Mouse (Mus musculus): Measurements from ENCODE around the gene Epas1. TPM values are rescaled to one million over a fixed set of nuclear protein-coding genes. Genes with fewer than 3 reads are reported as not detected.

Gene Epas1
- total and polyA plus RNA-seq, 3 experiments: not detected

GRCm38 (mm10) chr17:86802351-86802985, 49.0 kb downstream of the Epas1 start:
- H3K79me2 ChIP-seq (ENCODE audit: control insufficient read depth, insufficient read depth, low read length, poor library complexity): no peaks in the 10 kb centered on the region
- H3K27ac ChIP-seq (ENCODE audit: control insufficient read depth, low read depth, low read length): no peak overlapping the region
- TF ChIP-seq RCOR1 (IDR thresholded peaks at IDR 0.05; ENCODE audit: low read depth, low read length) (no peak), MEF2A (IDR thresholded peaks at IDR 0.05; ENCODE audit: extremely low read depth, insufficient replicate concordance, low read depth, low read length, poor library complexity, severe bottlenecking) (no peak), POLR2AphosphoS5 (IDR thresholded peaks at IDR 0.05; ENCODE audit: borderline replicate concordance, low read depth, low read length) (no peak), KAT2A (conservative IDR thresholded peaks at IDR 0.05; ENCODE audit: low read depth, low read length) (no peak), GATA1 (IDR thresholded peaks at IDR 0.05; ENCODE audit: low read depth, low read length) (no peak), USF2 (IDR thresholded peaks at IDR 0.05; ENCODE audit: borderline replicate concordance in 1 of 2, insufficient read depth in 1 of 2, low read depth in 1 of 2, low read length in 2 of 2) (no peak), MAZ (IDR thresholded peaks at IDR 0.05; ENCODE audit: low read depth, low read length) (no peak), EP300 (IDR thresholded peaks at IDR 0.05; ENCODE audit: low read depth in 1 of 2, low read length in 2 of 2) (no peak), JUND (IDR thresholded peaks at IDR 0.05; ENCODE audit: low read depth, low read length) (no peak), POLR2AphosphoS2 (IDR thresholded peaks at IDR 0.05; ENCODE audit: low read length) (no peak), ELF1 (IDR thresholded peaks at IDR 0.05; ENCODE audit: low read depth, low read length) (no peak), MXI1 (IDR thresholded peaks at IDR 0.05; ENCODE audit: low read depth, low read length) (no peak)
- H3K27me3 ChIP-seq (ENCODE audit: control insufficient read depth in 1 of 2, insufficient read depth in 2 of 2, low read length in 2 of 2): peaks cover 0 to 5% of the 10 kb centered on the region in 2 experiments; a peak in 1 of 4 replicates
- no peaks in the 10 kb centered on the region for H3K36me3 ChIP-seq (ENCODE audit: control insufficient read depth in 1 of 2, insufficient read depth in 2 of 2, low read length in 2 of 2)
- no peaks in the 10 kb centered on the region for H3K9me3 ChIP-seq (replicated peaks; ENCODE audit: insufficient read depth, low read length)
- no peaks in the 10 kb centered on the region for H3K4me1 ChIP-seq (ENCODE audit: control insufficient read depth in 1 of 2, insufficient read depth in 2 of 2, low read length in 2 of 2)
- no peak overlapping the region for H3K9ac ChIP-seq (ENCODE audit: control insufficient read depth, low read depth, low read length, poor library complexity, severe bottlenecking)
- DNase-seq (ENCODE audit: low read depth, low spot score): no peak
- H3K4me3 ChIP-seq (ENCODE audit: control insufficient read depth in 1 of 2, insufficient read depth in 1 of 2, low read depth in 2 of 2, low read length in 2 of 2): no peak overlapping the region

- no peak for TF ChIP-seq ZNF384 (IDR thresholded peaks at IDR 0.05; ENCODE audit: low read depth, low read length)
- TF ChIP-seq TBP (IDR thresholded peaks at IDR 0.05; ENCODE audit: low read depth, low read length): no peak
- TF ChIP-seq MAZ (IDR thresholded peaks at IDR 0.05; ENCODE audit: low read depth, low read length): no peak
- no peak for TF ChIP-seq NELFE (IDR thresholded peaks at IDR 0.05; ENCODE audit: low read depth, low read length)
- TF ChIP-seq POLR2AphosphoS5 (IDR thresholded peaks at IDR 0.05; ENCODE audit: borderline replicate concordance, low read depth, low read length): no peak
- TF ChIP-seq SMC3 (IDR thresholded peaks at IDR 0.05; ENCODE audit: low read depth, low read length): no peak
- TF ChIP-seq CHD2 (IDR thresholded peaks at IDR 0.05; ENCODE audit: low read length): no peak
- TF ChIP-seq GATA1 (IDR thresholded peaks at IDR 0.05; ENCODE audit: low read depth, low read length): no peak
- TF ChIP-seq ZMIZ1 (IDR thresholded peaks at IDR 0.05; ENCODE audit: low read depth, low read length): no peak
- TF ChIP-seq USF1 (IDR thresholded peaks at IDR 0.05; ENCODE audit: low read depth, low read length): no peak
- TF ChIP-seq MEF2A (IDR thresholded peaks at IDR 0.05; ENCODE audit: extremely low read depth, insufficient replicate concordance, low read depth, low read length, poor library complexity, severe bottlenecking): no peak
- no peaks in the 10 kb centered on the region for H3K79me2 ChIP-seq (ENCODE audit: control insufficient read depth, insufficient read depth, low read length, poor library complexity)
- H3K4me3 ChIP-seq (ENCODE audit: control insufficient read depth in 1 of 2, insufficient read depth in 1 of 2, low read depth in 2 of 2, low read length in 2 of 2): no peak overlapping the region
- no peaks in the 10 kb centered on the region for H3K9me3 ChIP-seq (replicated peaks; ENCODE audit: insufficient read depth, low read length)
- H3K27me3 ChIP-seq (ENCODE audit: control insufficient read depth in 1 of 2, insufficient read depth in 2 of 2, low read length in 2 of 2): peaks cover 0 to 5% of the 10 kb centered on the region in 2 experiments; a peak in 1 of 4 replicates
- no peak overlapping the region for H3K9ac ChIP-seq (ENCODE audit: control insufficient read depth, low read depth, low read length, poor library complexity, severe bottlenecking)
- no peak for DNase-seq (ENCODE audit: low read depth, low spot score)
- H3K27ac ChIP-seq (ENCODE audit: control insufficient read depth, low read depth, low read length): no peak overlapping the region
- no peaks in the 10 kb centered on the region for H3K36me3 ChIP-seq (ENCODE audit: control insufficient read depth in 1 of 2, insufficient read depth in 2 of 2, low read length in 2 of 2)
- no peaks in the 10 kb centered on the region for H3K4me1 ChIP-seq (ENCODE audit: control insufficient read depth in 1 of 2, insufficient read depth in 2 of 2, low read length in 2 of 2)
Observed at GRCm38 (mm10) chr17:86803147-86803546, 49.6 kb downstream of the Epas1 start.
